Mouse (Mus musculus) limb, embryonic 14.5 days (tissue): Measurements from ENCODE around the gene Bicd1. TPM values are rescaled to one million over a fixed set of nuclear protein-coding genes. Genes with fewer than 3 reads are reported as not detected.
"Not testable (repeated sequence)": the region's sequence is repeated elsewhere in the genome, so short reads cannot be mapped to it uniquely, and the experiment has no call there.

ENCODE experiments used
- ATAC-seq: fragments of 200-750 bp; cut with Nextera tagmentation; 2 replicates; pipeline ENCODE4 v1.8.0; 2017; ENCODE audit warnings: low read depth, moderate number of reproducible peaks, moderate TSS enrichment; ENCODE audit not compliant: low FRiP score
- DNase-seq: peaks from one replicate; pipeline ENCODE4 v3.0.0-alpha.2; 2015; ENCODE audit warnings: low spot score
- H3K27ac ChIP-seq: fragments of 300-500 bp; sonication (generic); replicated peaks from 2 replicates; pipeline ENCODE4 v1.5.1; 2014; ENCODE audit warnings: low read depth, mild to moderate bottlenecking, low read length, moderate library complexity, mixed read lengths
- H3K27me3 ChIP-seq: fragments of 300-500 bp; sonication (generic); 2 replicates; pipeline ENCODE4 v1.6.1; 2014; ENCODE audit warnings: low read length, mixed read lengths; ENCODE audit not compliant: control insufficient read depth, insufficient read depth
- H3K36me3 ChIP-seq: fragments of 300-500 bp; sonication (generic); 2 replicates; pipeline ENCODE4 v1.6.1; 2014; ENCODE audit warnings: mild to moderate bottlenecking, low read length, moderate library complexity, mixed read lengths; ENCODE audit not compliant: control insufficient read depth, insufficient read depth
- H3K4me1 ChIP-seq: fragments of 300-500 bp; sonication (generic); 2 replicates; pipeline ENCODE4 v1.6.1; 2014; ENCODE audit warnings: antibody characterized with exemption, low read length, mixed read lengths; ENCODE audit not compliant: control insufficient read depth, insufficient read depth
- H3K4me2 ChIP-seq: fragments of 300-500 bp; sonication (generic); replicated peaks from 2 replicates; pipeline ENCODE4 v1.6.1; 2014; ENCODE audit warnings: low read depth, mild to moderate bottlenecking, low read length, moderate library complexity; ENCODE audit not compliant: severe bottlenecking
- H3K4me3 ChIP-seq: fragments of 300-500 bp; sonication (generic); replicated peaks from 2 replicates; pipeline ENCODE4 v1.5.1; 2014; ENCODE audit warnings: low read length
- H3K9ac ChIP-seq: fragments of 300-500 bp; sonication (generic); 2 replicates; pipeline ENCODE4 v1.6.1; 2014; ENCODE audit warnings: mild to moderate bottlenecking, low read depth, low read length, moderate library complexity; ENCODE audit not compliant: severe bottlenecking
- H3K9me3 ChIP-seq: fragments of 300-500 bp; sonication (generic); 2 replicates; pipeline ENCODE4 v1.6.1; 2016; ENCODE audit warnings: low read length; ENCODE audit not compliant: control insufficient read depth
- POLR2A ChIP-seq: fragments of 200-500 bp; IDR thresholded peaks from 2 replicates; pipeline ENCODE4 v1.8.0; 2012; ENCODE audit warnings: inconsistent platforms, mild to moderate bottlenecking, moderate library complexity, borderline replicate concordance; ENCODE audit not compliant: insufficient read depth, insufficient read length; ENCODE audit errors: extremely low read depth
- WGBS: fragments of 180-500 bp; shearing (Covaris S2); extraction: QIAGEN DNeasy Blood & Tissue Kit; methylation state at CpG from one replicate; pipeline ENCODE4 v1.1.7; 2014; 5-methylcytosine and 5-hydroxymethylcytosine counted together
- polyA plus RNA-seq, 2 experiments: library from polyadenylated mRNA; depleted of rRNA in 1 of 2; stranded (reverse) in 1 of 2; unstranded in 1 of 2; fragments of >200 nt; fragmentation: Nextera tagmentation in 1 of 2; extraction: Ambion mirVana in 1 of 2; gene quantifications; 2 replicates each; pipeline versions ENCODE4 v1.2.1 to v1.2.3; 2012 to 2014

Bicd1 gene
- polyA plus RNA-seq, 2 experiments, result 2.0 to 2.7 TPM

- Histone ChIP-seq H3K4me2 (no peak overlapping the region), H3K9me3 (no peaks in the 10 kb centered on the region), H3K36me3 (no peaks in the 10 kb centered on the region), H3K27me3 (no peaks in the 10 kb centered on the region), H3K27ac (no peak overlapping the region), H3K4me1 (no peaks in the 10 kb centered on the region), H3K9ac (no peak overlapping the region), H3K4me3 (no peak overlapping the region)
- 42% methylated on average over 3 of the region's 3 CpGs for WGBS
- DNase-seq (no peak), ATAC-seq (no peak)
- no peak for TF ChIP-seq POLR2A
Measured at GRCm38 (mm10) chr6:149386389-149386788, 22.3 kb upstream of the Bicd1 start.

- not testable (repeated sequence) for H3K4me1 ChIP-seq, H3K4me3 ChIP-seq, H3K9ac ChIP-seq, ATAC-seq, DNase-seq, H3K27me3 ChIP-seq, H3K27ac ChIP-seq, H3K9me3 ChIP-seq, H3K36me3 ChIP-seq, H3K4me2 ChIP-seq
- WGBS, result 92% methylated on average over 2 of the region's 2 CpGs
Measured at GRCm38 (mm10) chr6:149389626-149390025, 19.1 kb upstream of the Bicd1 start.

GRCm38 (mm10) chr6:149399396-149399795 is 9.3 kb upstream of the Bicd1 start:
- Histone ChIP-seq H3K36me3 (no peaks in the 10 kb centered on the region), H3K27ac (no peak overlapping the region), H3K4me1 (no peaks in the 10 kb centered on the region), H3K9ac (no peak overlapping the region), H3K9me3 (no peaks in the 10 kb centered on the region), H3K4me3 (no peak overlapping the region), H3K27me3 (no peaks in the 10 kb centered on the region), H3K4me2 (no peak overlapping the region)
- no peak for DNase-seq
- no peak for ATAC-seq
- no peak for TF ChIP-seq POLR2A

GRCm38 (mm10) chr6:149409341-149409740 is 655 bp downstream of the Bicd1 start:
- H3K4me1 ChIP-seq, result peaks cover 6% of the 10 kb centered on the region; the same call in 1 of the 2 replicates
- H3K9ac ChIP-seq, result peak overlapping the region; percentile 45
- DNase-seq, result no peak
- no peaks in the 10 kb centered on the region for H3K27me3 ChIP-seq
- no peak overlapping the region for H3K27ac ChIP-seq
- TF ChIP-seq POLR2A, result no peak
- ATAC-seq, result peak; percentile 19; the same call in 1 of the 2 replicates
- peak overlapping the region; percentile 43 for H3K4me3 ChIP-seq
- WGBS, result 1% methylated on average over 11 of the region's 11 CpGs
- H3K4me2 ChIP-seq, result peak overlapping the region; percentile 62
- H3K36me3 ChIP-seq, result no peaks in the 10 kb centered on the region
- no peaks in the 10 kb centered on the region for H3K9me3 ChIP-seq

- no peak for ATAC-seq
- WGBS, result 10% methylated on average over 4 of the region's 4 CpGs
- TF ChIP-seq POLR2A, result no peak
- Histone ChIP-seq H3K4me1 (peaks cover 6% of the 10 kb centered on the region; the same call in 1 of the 2 replicates), H3K27me3 (no peaks in the 10 kb centered on the region), H3K4me2 (peak overlapping the region; percentile 62), H3K36me3 (no peaks in the 10 kb centered on the region), H3K27ac (no peak overlapping the region), H3K9me3 (no peaks in the 10 kb centered on the region), H3K9ac (no peak overlapping the region), H3K4me3 (peak overlapping the region; percentile 43)
- no peak for DNase-seq
Measured at GRCm38 (mm10) chr6:149409845-149410244, 1.2 kb downstream of the Bicd1 start.

GRCm38 (mm10) chr6:149413256-149413655 is 4.6 kb downstream of the Bicd1 start:
- ATAC-seq, result no peak
- H3K9ac ChIP-seq, result no peak overlapping the region
- TF ChIP-seq POLR2A, result no peak
- DNase-seq, result no peak
- H3K9me3 ChIP-seq, result no peaks in the 10 kb centered on the region
- peaks cover 6% of the 10 kb centered on the region; the same call in 1 of the 2 replicates for H3K4me1 ChIP-seq
- no peaks in the 10 kb centered on the region for H3K36me3 ChIP-seq
- no peaks in the 10 kb centered on the region for H3K27me3 ChIP-seq
- no peak overlapping the region for H3K27ac ChIP-seq
- H3K4me3 ChIP-seq, result no peak overlapping the region
- no peak overlapping the region for H3K4me2 ChIP-seq
